Comparison of ENCODE assay signal across 27 mouse cellular contexts in genomic region chr17:45917647-45918046, GRCm38 (mm10).
A peak's percentile ranks its signal among the peaks of the same experiment; 100 is the strongest.
DNase-seq lines count a peak whose midpoint lies in the region; ATAC-seq and TF ChIP-seq lines count a peak whose summit lies in the region.
"Had no signal": no experiment of that assay in that cellular context is flagged by ENCODE, and none has a peak within 500 bp of the region (broad histone marks: within the 10 kb centered on the region; RNA-seq: fewer than 3 reads in every experiment).

No protein-coding gene starts in this region.

- WGBS in embryonic facial prominence, embryonic 12.5 days: 91% methylated on average over 2 of the region's 2 CpGs
- WGBS in embryonic facial prominence, embryonic 10.5 days: 93% methylated on average over 2 of the region's 2 CpGs
- 76% methylated on average over 2 of the region's 2 CpGs for WGBS in liver, embryonic 11.5 days
- WGBS in liver, embryonic 12.5 days (ENCODE audit: insufficient replicate concordance): 74% methylated on average over 2 of the region's 2 CpGs
- 89% methylated on average over 2 of the region's 2 CpGs for WGBS in forebrain, postnatal 0 days

- no peaks in the 10 kb centered on the region for H3K9me3 ChIP-seq in embryonic facial prominence, embryonic 12.5 days
- H3K9me3 ChIP-seq in embryonic facial prominence, embryonic 10.5 days: peaks cover 5% of the 10 kb centered on the region; the same call in 1 of the 2 replicates
- no peaks in the 10 kb centered on the region for H3K9me3 ChIP-seq in liver, embryonic 11.5 days (ENCODE audit: control insufficient read depth, low read length)
- no peaks in the 10 kb centered on the region for H3K9me3 ChIP-seq in liver, embryonic 12.5 days (replicated peaks)
- H3K9me3 ChIP-seq in forebrain, postnatal 0 days (ENCODE audit: low read length): no peaks in the 10 kb centered on the region
- H3K9me3 ChIP-seq: forebrain, embryonic 12.5 days; forebrain, embryonic 15.5 days; heart, embryonic 12.5 days; heart, embryonic 15.5 days had no signal

- peak overlapping the region; percentile 58; the same call in 1 of the 2 replicates for H3K27ac ChIP-seq in embryonic facial prominence, embryonic 12.5 days
- no peak overlapping the region for H3K27ac ChIP-seq in embryonic facial prominence, embryonic 10.5 days (replicated peaks)
- H3K27ac ChIP-seq in liver, embryonic 11.5 days (ENCODE audit: low read depth, low read length): no peak overlapping the region
- H3K27ac ChIP-seq in liver, embryonic 12.5 days: peak overlapping the region; percentile 49; the same call in 1 of the 2 replicates
- H3K27ac ChIP-seq in forebrain, postnatal 0 days (ENCODE audit: low read depth, low read length): no peak overlapping the region
- no peak overlapping the region for H3K27ac ChIP-seq in layer of hippocampus, adult 2 months
- H3K27ac ChIP-seq: forebrain, embryonic 12.5 days; forebrain, embryonic 15.5 days; gastrocnemius, adult 2 months; heart, embryonic 15.5 days; hindbrain, embryonic 14.5 days; hindbrain, postnatal 0 days had no signal

- no peak overlapping the region for H3K4me2 ChIP-seq in embryonic facial prominence, embryonic 12.5 days (replicated peaks)
- no peak overlapping the region for H3K4me2 ChIP-seq in liver, embryonic 11.5 days
- no peak overlapping the region for H3K4me2 ChIP-seq in liver, embryonic 12.5 days
- H3K4me2 ChIP-seq in forebrain, postnatal 0 days (ENCODE audit: low read depth): no peak overlapping the region
- H3K4me2 ChIP-seq: forebrain, embryonic 12.5 days; forebrain, embryonic 15.5 days; heart, embryonic 12.5 days; heart, embryonic 15.5 days; hindbrain, embryonic 14.5 days had no signal

- H3K27me3 ChIP-seq in embryonic facial prominence, embryonic 12.5 days: no peaks in the 10 kb centered on the region
- no peaks in the 10 kb centered on the region for H3K27me3 ChIP-seq in embryonic facial prominence, embryonic 10.5 days (replicated peaks; ENCODE audit: low read depth, poor library complexity, severe bottlenecking)
- H3K27me3 ChIP-seq in liver, embryonic 11.5 days (replicated peaks; ENCODE audit: control insufficient read depth, insufficient read depth, low read length): no peaks in the 10 kb centered on the region; the same call in 1 of the 2 replicates
- no peaks in the 10 kb centered on the region for H3K27me3 ChIP-seq in liver, embryonic 12.5 days (replicated peaks)
- H3K27me3 ChIP-seq in forebrain, postnatal 0 days (ENCODE audit: insufficient read depth, low read length): no peaks in the 10 kb centered on the region
- H3K27me3 ChIP-seq: forebrain, embryonic 12.5 days; forebrain, embryonic 15.5 days; heart, embryonic 12.5 days; heart, embryonic 15.5 days had no signal

- TF ChIP-seq CTCF in forebrain, postnatal 0 days (IDR thresholded peaks at IDR 0.05; ENCODE audit: low read depth): no peak
- TF ChIP-seq CTCF in layer of hippocampus, adult 2 months (conservative IDR thresholded peaks at IDR 0.05): no peak

- H3K9ac ChIP-seq in embryonic facial prominence, embryonic 12.5 days: no peak overlapping the region
- H3K9ac ChIP-seq in liver, embryonic 11.5 days (ENCODE audit: low read depth, low read length): no peak overlapping the region
- no peak overlapping the region for H3K9ac ChIP-seq in liver, embryonic 12.5 days
- H3K9ac ChIP-seq in forebrain, postnatal 0 days: no peak overlapping the region
- H3K9ac ChIP-seq: forebrain, embryonic 12.5 days; forebrain, embryonic 15.5 days; heart, embryonic 15.5 days; hindbrain, embryonic 14.5 days had no signal

- no peak for ATAC-seq in embryonic facial prominence, embryonic 12.5 days (ENCODE audit: insufficient number of reproducible peaks, insufficient read depth, low FRiP score, low TSS enrichment)
- ATAC-seq in liver, embryonic 11.5 days (replicated peaks; ENCODE audit: low FRiP score): no peak
- ATAC-seq in liver, embryonic 12.5 days: no peak
- ATAC-seq in megakaryocyte progenitor cell, adult 5-6 weeks (replicated peaks; ENCODE audit: poor library complexity): no peak
- ATAC-seq in forebrain, postnatal 0 days: no peak
- ATAC-seq: activated CD4-positive, CD25-positive, alpha-beta regulatory T cell, adult 4 months; forebrain, embryonic 15.5 days; hindbrain, postnatal 0 days; inflammation-experienced regulatory T-cells, adult 6 months had no signal

- DNase-seq in embryonic facial prominence, embryonic 10.5 days (ENCODE audit: low spot score): no peak
- DNase-seq in liver: peak; percentile 9
- DNase-seq in liver, embryonic 11.5 days (ENCODE audit: low spot score): no peak
- no peak for DNase-seq in forebrain, postnatal 0 days
- no peak for DNase-seq in layer of hippocampus, adult 2 months (ENCODE audit: low spot score in 2 of 2)
- DNase-seq: adrenal gland, postnatal 10 days; adrenal gland, postnatal 36 days; cerebellum, adult 2 months; cerebellum, adult 9-11 months; cerebellum, postnatal 25 days; gastrocnemius, adult 2 months; gastrocnemius, postnatal 14 days; heart, adult 11 months; heart, postnatal 10 days; heart, postnatal 36 days had no signal

- no peaks in the 10 kb centered on the region for H3K36me3 ChIP-seq in embryonic facial prominence, embryonic 12.5 days
- no peaks in the 10 kb centered on the region for H3K36me3 ChIP-seq in embryonic facial prominence, embryonic 10.5 days (replicated peaks)
- no peaks in the 10 kb centered on the region for H3K36me3 ChIP-seq in liver, embryonic 11.5 days (ENCODE audit: control insufficient read depth, insufficient read depth, low read length)
- no peaks in the 10 kb centered on the region for H3K36me3 ChIP-seq in liver, embryonic 12.5 days
- no peaks in the 10 kb centered on the region for H3K36me3 ChIP-seq in forebrain, postnatal 0 days (ENCODE audit: insufficient read depth)
- H3K36me3 ChIP-seq: forebrain, embryonic 12.5 days; forebrain, embryonic 15.5 days; heart, embryonic 12.5 days; heart, embryonic 15.5 days had no signal

- peaks cover 21% of the 10 kb centered on the region; the same call in 1 of the 2 replicates for H3K4me1 ChIP-seq in embryonic facial prominence, embryonic 12.5 days
- H3K4me1 ChIP-seq in embryonic facial prominence, embryonic 10.5 days: peaks cover 46% of the 10 kb centered on the region
- H3K4me1 ChIP-seq in liver, embryonic 11.5 days (replicated peaks; ENCODE audit: control insufficient read depth, insufficient read depth, low read length): peaks cover 10% of the 10 kb centered on the region
- H3K4me1 ChIP-seq in liver, embryonic 12.5 days: peaks cover 20% of the 10 kb centered on the region
- H3K4me1 ChIP-seq in forebrain, postnatal 0 days (ENCODE audit: insufficient read depth): no peaks in the 10 kb centered on the region
- H3K4me1 ChIP-seq: forebrain, embryonic 12.5 days; forebrain, embryonic 15.5 days had no signal

- H3K4me3 ChIP-seq in embryonic facial prominence, embryonic 12.5 days: no peak overlapping the region
- H3K4me3 ChIP-seq in embryonic facial prominence, embryonic 10.5 days: no peak overlapping the region
- no peak overlapping the region for H3K4me3 ChIP-seq in liver, embryonic 11.5 days (ENCODE audit: low read depth, low read length)
- no peak overlapping the region for H3K4me3 ChIP-seq in liver, embryonic 12.5 days
- no peak overlapping the region for H3K4me3 ChIP-seq in forebrain, postnatal 0 days (ENCODE audit: low read depth, low read length)
- H3K4me3 ChIP-seq in layer of hippocampus, adult 2 months: no peak overlapping the region
- H3K4me3 ChIP-seq: erythroblast, embryonic 14.5 days; forebrain, embryonic 12.5 days; forebrain, embryonic 15.5 days; gastrocnemius, adult 2 months; heart, embryonic 12.5 days; heart, embryonic 15.5 days had no signal

Comparison
In these comparisons a context has a peak if more than half of its experiments do, and no peak if none do; other contexts are left out.
1. H3K27ac ChIP-seq: peak in embryonic facial prominence, embryonic 12.5 days (single experiment) and liver, embryonic 12.5 days (single experiment); none in embryonic facial prominence, embryonic 10.5 days (single experiment), liver, embryonic 11.5 days (single experiment), forebrain, postnatal 0 days (single experiment) and layer of hippocampus, adult 2 months (single experiment).